ENCODE assay signal across 36 mouse cellular contexts in the genomic region with DNA sequence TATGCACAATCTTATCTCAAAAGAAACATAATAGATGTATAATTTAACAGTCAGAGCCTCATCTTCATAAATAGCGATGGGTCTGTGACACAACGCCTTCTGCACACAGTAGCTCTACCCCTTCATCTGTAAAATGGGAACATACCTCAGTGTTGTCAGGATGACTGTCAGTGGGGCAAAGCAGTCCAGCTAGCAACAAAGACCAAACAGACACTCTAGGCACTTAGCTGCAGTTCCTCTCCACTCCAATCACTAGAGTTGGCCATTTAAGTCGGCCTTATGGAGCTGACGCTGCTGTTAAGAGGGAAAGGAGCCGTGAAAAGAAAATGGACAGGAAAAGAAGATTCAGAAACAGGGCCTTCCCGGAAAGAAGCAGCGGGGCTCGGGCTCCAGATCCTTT. TPM values are rescaled to one million over a fixed set of nuclear protein-coding genes. Genes with fewer than 3 reads are reported as not detected.
"Had no signal": no experiment of that assay in that cellular context is flagged by ENCODE, and none has a peak within 500 bp of the region (broad histone marks: within the 10 kb centered on the region; RNA-seq: fewer than 3 reads in every experiment).

No protein-coding gene starts in this region.

- H3K27me3 ChIP-seq: heart, embryonic 13.5 days; heart, embryonic 15.5 days; hindbrain, embryonic 13.5 days; hindbrain, embryonic 15.5 days; kidney, embryonic 15.5 days; limb, embryonic 12.5 days; liver, embryonic 13.5 days; liver, embryonic 15.5 days had no signal

- H3K4me1 ChIP-seq: heart, embryonic 15.5 days; hindbrain, embryonic 13.5 days; hindbrain, embryonic 15.5 days; limb, embryonic 12.5 days had no signal

- H3K4me2 ChIP-seq: heart, embryonic 11.5 days; heart, embryonic 13.5 days; heart, embryonic 15.5 days; hindbrain, embryonic 13.5 days; hindbrain, embryonic 15.5 days; kidney, embryonic 15.5 days; limb, embryonic 12.5 days; liver, embryonic 11.5 days; liver, embryonic 13.5 days; liver, embryonic 15.5 days had no signal

- ATAC-seq: hindbrain, postnatal 0 days; intestine, embryonic 16.5 days had no signal

- H3K9me3 ChIP-seq: heart, embryonic 13.5 days; heart, embryonic 15.5 days; hindbrain, embryonic 13.5 days; hindbrain, embryonic 15.5 days; kidney, embryonic 15.5 days; limb, embryonic 10.5 days; limb, embryonic 12.5 days; liver, embryonic 13.5 days; liver, embryonic 15.5 days had no signal

- H3K9ac ChIP-seq: heart, embryonic 13.5 days; heart, embryonic 15.5 days; hindbrain, embryonic 13.5 days; hindbrain, embryonic 15.5 days; kidney, embryonic 15.5 days; limb, embryonic 12.5 days; liver, embryonic 13.5 days; liver, embryonic 15.5 days had no signal

- DNase-seq: gastrocnemius, postnatal 10 days; gastrocnemius, postnatal 25 days; heart, adult 2 months; heart, postnatal 14 days; heart, postnatal 36 days; kidney, adult 11 months; kidney, adult 2 months; kidney, adult 9 months; kidney, postnatal 14 days; kidney, postnatal 36 days; layer of hippocampus, adult 9-11 months; layer of hippocampus, postnatal 36 days; liver; liver, embryonic 13.5 days had no signal

- H3K27ac ChIP-seq: heart, adult 2 months; heart, embryonic 13.5 days; heart, embryonic 15.5 days; hindbrain, embryonic 13.5 days; hindbrain, embryonic 15.5 days; hindbrain, postnatal 0 days; kidney, embryonic 15.5 days; kidney, postnatal 0 days; limb, embryonic 10.5 days; limb, embryonic 12.5 days; liver, embryonic 13.5 days; liver, embryonic 15.5 days had no signal

- H3K4me3 ChIP-seq: heart, adult 2 months; heart, embryonic 13.5 days; heart, embryonic 15.5 days; hindbrain, embryonic 13.5 days; hindbrain, embryonic 15.5 days; kidney, embryonic 15.5 days; limb, embryonic 10.5 days; limb, embryonic 12.5 days; liver, embryonic 13.5 days; liver, embryonic 15.5 days had no signal

RNA-seq across cellular contexts. Expression of gene A730061H03Rik, which starts 8.4 kb away (rescaled TPM):
- total RNA-seq: gastrocnemius, adult 18-20 months; gastrocnemius, postnatal 10 days; gastrocnemius, postnatal 25 days; heart, adult 2 months; heart, postnatal 36 days; hematopoietic stem cell, adult 5-6 weeks; hindbrain, postnatal 0 days; left cerebral cortex, adult 18-20 months; left cerebral cortex, postnatal 14 days had no signal
- polyA plus RNA-seq: hindbrain, postnatal 0 days had no signal

RNA-seq across cellular contexts. Expression of gene Fitm1, which starts 23.6 kb away (rescaled TPM):
- total RNA-seq: hematopoietic stem cell, adult 5-6 weeks; hindbrain, postnatal 0 days; layer of hippocampus, adult 18-20 months; layer of hippocampus, adult 8-10 months; layer of hippocampus, postnatal 14 days; layer of hippocampus, postnatal 36 days; left cerebral cortex, adult 18-20 months; left cerebral cortex, adult 8-10 months; left cerebral cortex, postnatal 14 days; left cerebral cortex, postnatal 36 days had no signal
